Mouse (Mus musculus) gastrocnemius, postnatal 14 days (tissue): ENCODE data around the gene Abtb2. TPM values are rescaled to one million over a fixed set of nuclear protein-coding genes. Genes with fewer than 3 reads are reported as not detected.

ENCODE experiments used
- DNase-seq: peaks from one replicate; pipeline ENCODE4 v3.0.0; 2021; ENCODE audit warnings: mixed read lengths
- intact Hi-C: fragments of 180-260 bp; cut with DNase I; formaldehyde crosslinking; loops from one replicate; pipeline ENCODE4 v1.15.1; 2025; ENCODE audit warnings: low total_unique reads
- total RNA-seq, 2 experiments: library from RNA; stranded (reverse); gene quantifications; 2 replicates each; pipeline ENCODE4 v1.2.3; 2021

The Abtb2 gene
- total RNA-seq, 2 experiments from 2014 or later: 4.9 to 6.8 TPM

DNA sequence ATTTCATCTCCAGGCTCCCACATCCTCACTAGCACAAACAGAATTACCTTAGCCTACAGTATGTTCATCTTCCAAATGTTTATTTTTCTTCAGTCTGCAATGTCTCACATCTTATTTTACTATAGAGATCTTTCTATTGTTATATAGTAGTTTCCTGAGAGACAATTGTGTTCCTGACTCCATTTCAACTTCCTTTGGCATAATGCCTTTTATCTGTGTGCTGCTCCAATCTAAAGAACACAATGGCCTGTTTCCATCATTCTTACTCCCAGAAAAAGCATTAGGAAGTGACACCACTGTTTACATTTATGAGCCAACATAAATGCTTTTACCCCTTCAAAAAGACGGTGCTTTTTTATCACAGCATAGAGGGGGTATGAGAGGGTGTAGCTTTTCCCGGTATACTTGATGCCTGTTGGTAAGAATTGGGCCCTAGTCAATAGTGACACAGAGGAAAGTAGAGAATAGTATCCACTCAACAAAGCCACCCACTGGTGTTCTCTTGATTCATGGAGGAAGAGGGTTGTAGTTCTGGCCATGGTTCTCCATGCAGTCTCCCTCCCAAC lies 84.3 kb downstream of the Abtb2 start:
- intact Hi-C loops: no loop called here
- DNase-seq: no peak

DNA sequence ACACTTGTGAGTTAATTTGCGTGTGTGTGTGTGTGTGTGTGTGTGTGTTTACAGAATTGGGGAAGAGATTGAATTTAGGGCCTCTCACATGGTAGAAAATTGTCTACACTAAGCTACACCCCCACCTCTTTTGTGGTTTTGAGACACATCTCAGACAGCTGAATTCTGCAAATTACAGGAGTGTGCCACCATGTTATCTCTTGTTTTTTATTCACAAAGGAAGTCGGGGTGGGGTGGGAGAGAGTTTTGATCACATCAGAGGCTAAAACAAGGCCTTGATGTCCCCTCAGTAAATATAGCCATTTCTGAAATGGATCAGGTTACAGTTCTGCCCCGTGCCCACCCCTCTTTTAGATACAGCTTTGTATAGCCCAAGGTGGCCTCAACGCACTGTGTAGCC lies 86.0 kb downstream of the Abtb2 start:
- intact Hi-C loops: no loop called here
- no peak for DNase-seq

DNA sequence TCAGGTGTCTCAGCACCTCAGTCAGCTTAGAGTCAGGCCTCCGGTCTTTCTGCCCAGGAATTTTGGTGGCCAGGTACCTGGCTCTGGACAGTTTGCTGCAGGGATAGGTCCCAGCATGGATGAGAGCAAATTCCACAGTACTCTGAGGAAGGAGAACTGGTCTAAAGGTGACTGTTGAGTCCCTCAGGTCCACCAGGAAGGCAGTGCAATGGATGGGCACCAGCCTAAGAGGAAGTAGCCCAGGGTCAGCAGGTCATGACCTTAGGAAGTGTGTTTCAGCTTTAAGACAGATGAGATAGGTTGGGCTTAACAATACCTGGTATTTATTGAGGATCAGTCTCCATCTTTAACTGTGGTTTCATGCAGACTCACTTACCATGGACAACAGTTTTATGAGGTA lies 88.9 kb downstream of the Abtb2 start:
- intact Hi-C loops: no loop called here
- no peak for DNase-seq

DNA sequence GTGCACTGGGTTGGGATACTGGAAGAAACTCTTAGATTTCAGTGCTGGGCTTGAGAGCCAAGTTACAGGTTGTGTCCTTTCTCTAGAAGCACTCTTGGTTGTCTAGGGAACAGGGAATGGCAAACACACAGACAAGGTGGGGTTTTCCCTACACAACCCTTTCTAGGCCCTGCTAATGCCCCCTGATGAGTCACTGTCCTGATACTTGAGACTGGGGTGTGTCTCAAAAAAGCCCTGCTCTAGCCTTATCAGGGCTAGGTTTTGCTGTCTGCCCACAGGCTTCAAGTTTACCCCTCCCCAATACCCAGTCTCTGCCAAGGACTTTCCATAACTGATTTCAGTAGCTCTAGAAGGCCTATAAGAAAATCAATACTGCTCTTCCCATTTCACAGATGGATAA lies 89.9 kb downstream of the Abtb2 start:
- intact Hi-C loops: no loop called here
- DNase-seq: no peak

DNA sequence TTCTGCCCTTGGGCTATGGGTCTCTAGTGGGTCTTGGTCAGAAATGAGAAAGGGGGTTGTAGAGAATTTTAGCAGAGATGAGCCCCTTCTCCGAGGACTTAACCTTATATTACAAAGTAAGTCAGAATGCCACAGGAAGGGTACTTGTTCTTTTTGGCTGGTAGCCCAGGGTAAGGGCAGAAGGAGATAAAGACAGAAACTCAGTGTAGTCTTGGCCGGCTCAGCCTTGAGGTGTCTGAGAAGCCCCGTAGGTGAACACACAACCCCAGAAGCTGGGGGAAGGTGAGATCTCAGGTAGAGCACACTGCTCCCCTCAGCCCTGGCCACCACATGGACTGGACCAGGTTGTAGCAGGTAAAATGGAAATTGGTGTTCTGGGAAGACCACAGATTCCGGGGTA lies 93.1 kb downstream of the Abtb2 start:
- no peak for DNase-seq
- intact Hi-C loops: no loop called here

DNA sequence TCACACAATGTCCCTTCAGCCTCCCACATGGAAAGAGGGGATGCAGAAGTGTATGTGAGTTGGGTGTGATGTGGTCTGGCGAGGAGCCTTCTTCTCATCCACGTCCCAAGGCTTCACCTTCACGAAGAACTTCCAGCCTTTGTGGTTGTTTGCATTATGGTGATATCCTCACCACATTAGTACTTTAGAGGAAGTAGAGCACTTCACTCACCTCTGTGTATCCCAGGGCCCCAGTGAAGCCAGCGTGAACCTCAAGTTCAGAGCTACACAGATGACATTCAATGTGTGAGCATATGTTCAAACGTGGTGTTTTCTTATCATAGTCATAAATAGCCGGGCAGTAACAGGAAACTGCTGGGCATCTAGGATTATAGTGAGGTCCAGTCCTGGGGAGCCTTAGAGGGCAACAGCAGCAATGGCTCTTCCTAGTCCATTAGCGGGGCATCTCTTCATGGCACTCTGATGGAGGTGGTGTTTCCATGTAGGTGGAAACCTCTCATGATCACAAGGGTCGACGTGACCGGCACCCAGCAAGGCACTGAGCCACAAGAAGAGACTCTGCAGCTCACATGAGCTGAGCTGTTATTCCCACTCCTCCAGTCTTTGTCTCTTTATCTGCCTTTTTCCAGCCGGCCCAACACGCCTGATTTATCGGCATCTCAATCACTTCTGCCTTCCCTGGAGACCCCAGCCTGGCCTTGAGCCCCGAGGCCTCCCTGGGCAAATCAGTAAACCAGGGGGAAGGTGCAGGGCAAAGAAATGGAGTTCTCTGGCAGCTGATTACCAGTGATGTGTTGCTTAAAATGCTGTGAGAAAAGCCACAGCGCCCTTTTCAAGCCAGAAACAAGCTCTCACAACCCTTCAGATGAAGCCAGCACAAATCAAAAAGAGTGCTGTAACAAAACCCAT lies 93.8 kb downstream of the Abtb2 start:
- intact Hi-C loops: no loop called here
- no peak for DNase-seq

DNA sequence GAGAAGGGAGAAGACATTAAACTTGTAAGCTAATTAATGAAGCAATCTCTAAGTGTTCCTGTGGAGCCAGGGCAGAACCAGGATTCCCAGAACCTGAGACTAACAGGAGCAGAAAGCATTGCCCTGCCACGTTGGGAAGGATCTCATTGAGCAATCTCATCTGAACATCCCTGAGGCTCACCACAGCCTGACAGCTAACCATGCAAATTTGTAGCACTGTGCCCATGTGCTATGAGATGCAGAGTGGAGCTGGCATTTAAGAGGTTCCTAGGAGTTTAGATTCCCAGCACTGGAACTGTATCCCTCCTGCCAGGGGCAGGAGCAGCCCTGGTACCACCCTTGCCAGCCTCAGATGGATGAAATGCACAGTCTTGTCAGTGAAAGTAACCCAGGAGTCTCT lies 95.6 kb downstream of the Abtb2 start:
- DNase-seq: no peak
- intact Hi-C loops: no loop called here

DNA sequence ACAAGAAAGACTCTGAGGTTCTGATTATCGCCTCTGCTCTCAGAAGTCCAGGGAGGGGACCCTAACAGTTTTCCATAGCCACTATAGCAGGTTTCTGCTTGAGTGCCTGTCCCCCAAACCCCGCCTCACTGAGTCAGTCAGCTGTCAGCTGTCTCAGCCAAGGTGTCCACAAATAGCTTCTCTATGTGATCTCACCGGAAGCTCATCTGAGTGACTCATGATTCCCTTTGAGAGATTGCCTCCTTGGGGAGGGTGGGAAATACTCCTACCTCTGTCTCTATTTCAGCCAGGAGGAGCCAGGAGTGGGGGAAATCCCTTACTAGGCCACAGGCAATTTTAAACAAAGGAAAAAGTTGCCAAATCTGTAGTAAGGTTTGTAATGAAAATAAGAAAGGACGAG lies 96.0 kb downstream of the Abtb2 start:
- intact Hi-C loops: no loop called here
- DNase-seq: peak; percentile 36

DNA sequence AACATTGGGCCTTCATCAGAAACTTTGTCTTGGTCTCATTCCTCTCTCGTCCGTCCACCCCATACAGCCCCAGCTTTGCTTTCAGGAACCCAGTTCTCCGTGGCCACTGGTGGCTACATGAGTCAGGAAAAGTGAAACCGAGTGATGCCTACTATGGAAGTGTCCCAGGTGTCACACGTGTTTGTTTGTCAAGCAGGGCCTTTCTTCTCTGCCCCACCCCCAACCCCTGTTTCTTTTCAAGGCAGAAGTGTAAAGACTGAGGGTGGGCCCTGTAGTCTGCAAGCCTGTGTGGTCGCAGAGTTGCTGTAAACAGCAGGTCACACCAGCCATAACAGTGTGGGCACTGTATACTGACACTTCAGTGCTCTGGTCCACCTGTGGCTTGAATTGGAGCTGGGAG lies 98.2 kb downstream of the Abtb2 start:
- no peak for DNase-seq
- intact Hi-C loops: no loop called here

DNA sequence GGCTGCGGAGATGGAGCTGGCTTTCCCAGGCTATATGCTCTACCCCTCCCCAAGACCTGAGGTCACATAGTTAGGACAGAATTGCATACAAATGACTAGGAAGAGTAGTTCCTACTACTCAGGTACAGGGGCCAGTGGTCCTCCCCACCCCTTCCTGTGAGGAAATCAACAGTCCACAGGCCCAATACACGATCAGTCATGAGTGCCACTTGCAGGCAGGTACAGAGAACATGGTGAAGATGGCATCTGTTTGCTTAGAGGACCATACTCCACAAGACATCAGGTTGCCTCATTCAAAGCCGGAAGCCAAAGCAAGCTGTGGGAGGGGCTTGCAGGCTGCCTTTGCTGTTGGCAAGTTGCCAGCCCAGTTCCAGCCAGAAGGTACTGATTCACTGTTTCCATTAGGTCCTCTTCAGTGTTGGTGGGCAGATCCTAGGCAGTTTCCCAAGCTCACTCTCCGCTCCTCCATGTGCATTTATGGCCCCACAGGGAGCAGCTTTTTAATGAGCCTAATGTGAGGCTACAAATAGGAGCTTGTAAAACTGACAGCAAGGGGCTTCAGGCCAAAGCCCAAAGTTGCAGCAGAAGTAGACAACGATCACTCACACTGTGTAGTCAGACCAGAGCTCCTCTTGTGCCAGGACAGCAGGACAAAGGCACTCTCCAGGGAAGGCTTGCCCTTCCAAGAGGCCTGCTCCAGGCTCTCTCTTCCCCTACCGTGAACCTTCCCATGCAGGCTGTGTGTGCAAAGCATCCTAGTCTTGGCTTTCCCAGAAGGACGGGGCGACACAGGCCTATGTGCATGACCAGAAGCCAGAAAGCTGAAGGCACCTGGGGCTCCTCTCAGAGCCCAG lies 102.1 kb downstream of the Abtb2 start:
- DNase-seq: peak; percentile 52
- intact Hi-C loops: no loop called here

DNA sequence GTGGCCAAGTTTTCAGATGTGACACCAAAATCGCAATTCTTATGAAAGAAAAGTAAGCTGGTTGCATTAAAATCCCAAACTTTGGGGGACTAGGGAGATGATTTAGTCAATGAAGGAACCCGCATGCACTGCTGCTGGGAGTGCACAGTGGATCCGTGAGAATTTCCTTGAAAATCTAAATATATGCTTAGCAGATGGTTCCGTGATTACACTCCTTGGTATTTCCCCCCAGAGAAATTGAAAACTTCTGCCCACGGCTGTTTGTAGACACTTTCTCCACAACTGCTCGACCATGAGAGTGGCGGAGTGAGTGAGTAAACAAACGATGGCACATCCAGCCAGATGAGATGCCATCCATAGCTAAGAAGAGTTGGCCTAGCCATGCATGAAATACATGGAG lies 102.8 kb downstream of the Abtb2 start:
- no peak for DNase-seq
- intact Hi-C loops: no loop called here

DNA sequence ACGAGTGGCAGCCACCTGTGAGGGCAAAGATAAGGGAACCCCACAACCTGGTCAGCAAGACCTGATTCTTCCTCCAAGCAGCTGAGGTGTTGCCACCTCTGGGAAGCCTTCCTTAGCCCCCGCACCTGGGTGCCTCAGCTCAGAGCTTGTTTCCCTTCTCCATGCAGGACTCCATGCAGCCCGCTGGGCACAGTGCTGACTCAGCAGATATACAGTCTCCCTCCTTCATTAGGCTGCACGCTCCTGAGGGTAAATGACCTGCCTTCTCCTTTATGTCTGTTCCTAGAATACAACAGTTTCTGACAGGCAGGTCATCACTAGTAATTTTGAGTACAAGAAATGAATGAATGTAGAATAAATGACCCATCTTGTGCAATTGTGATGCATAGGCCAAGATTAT lies 103.5 kb downstream of the Abtb2 start:
- intact Hi-C loops: no loop called here
- no peak for DNase-seq

DNA sequence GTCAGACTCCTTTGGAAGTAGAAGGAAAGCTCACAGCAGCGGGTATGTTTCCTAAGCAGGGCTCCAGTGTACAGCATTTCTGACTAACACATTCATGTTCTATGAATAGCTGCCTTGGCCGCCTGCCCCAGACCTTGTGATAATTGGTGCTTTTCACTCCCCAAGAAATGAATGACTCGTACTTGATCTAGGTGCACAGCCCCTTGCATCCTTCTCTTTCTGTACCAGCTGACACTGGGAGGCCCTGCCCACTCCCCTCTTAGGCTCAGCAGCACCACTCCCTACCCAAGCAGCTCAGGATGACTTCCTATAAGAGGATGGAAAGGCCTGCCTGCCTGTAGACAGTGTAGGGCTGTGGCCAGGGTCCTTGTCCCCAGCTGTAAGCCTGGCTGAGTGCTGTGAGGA lies 104.2 kb downstream of the Abtb2 start:
- intact Hi-C loops: no loop called here

DNA sequence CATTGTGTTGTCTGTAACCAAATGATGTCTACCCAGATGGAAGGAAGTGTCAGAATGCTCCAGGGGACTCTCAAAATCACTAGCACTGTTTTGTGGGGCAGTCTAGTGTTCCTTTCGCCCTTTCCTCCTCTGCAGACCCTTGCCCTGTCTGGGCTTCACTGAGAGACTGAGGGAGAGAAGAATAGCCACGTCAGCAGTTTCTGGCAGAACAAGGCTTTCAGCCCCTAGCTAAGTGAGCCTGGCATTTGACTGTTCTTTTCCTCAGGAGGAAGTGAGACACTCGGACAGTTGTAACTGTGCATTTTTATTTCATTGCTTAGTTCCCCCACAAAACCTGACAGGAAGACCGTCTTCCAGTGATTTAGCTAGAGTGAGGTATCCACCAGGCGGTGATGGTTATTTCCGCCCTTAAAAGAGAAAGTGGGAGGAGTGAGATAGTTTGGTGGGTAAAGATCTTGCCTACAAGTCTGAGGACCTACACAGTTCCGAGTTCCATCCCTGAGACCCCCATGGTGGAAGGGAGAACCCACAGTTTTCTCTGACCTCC lies 106.5 kb downstream of the Abtb2 start:
- DNase-seq: no peak
- intact Hi-C loops: no loop called here

More for the DNA sequence above, 104.2 kb downstream of the Abtb2 start:
- peak; percentile 80 for DNase-seq

DNA sequence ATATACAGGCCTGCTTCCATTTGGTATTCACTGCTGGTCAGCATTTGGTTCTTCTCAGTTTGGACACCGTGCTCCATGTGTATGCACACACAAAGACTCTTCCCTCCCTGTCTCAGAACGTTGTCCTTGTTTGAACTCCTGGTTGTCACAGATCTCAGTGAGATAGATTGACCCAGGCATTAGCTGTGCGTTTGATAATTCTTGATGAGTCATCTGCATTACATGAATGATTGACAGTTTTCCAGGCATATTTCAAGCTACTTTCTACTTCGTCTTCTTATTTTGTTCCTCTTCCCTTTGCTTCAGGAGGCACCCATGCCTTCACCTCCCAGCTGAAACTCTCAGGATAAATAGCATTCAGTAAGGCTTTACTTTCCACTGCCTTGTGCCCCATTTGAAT lies 107.5 kb downstream of the Abtb2 start:
- intact Hi-C loops: no loop called here
- no peak for DNase-seq

DNA sequence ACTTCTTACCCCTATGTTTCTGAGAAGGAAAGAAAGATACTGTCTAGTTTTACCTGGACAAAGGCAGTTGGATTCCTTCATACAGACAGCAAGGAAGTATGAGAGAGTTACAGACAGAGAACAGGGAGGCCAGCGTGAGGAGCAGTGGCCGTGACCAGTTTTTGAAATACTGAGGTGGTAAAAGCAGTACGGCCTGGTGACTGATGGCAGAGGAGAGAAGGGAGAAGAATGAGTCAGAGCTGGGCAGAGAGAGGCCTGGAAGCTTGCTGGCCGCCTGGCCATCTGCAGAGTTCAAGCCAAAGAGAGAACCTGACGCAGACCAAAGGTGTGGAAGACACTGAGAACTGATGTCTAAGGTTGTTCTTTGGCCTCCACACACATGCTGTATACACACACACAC lies 109.3 kb downstream of the Abtb2 start:
- intact Hi-C loops: no loop called here
- no peak for DNase-seq

DNA sequence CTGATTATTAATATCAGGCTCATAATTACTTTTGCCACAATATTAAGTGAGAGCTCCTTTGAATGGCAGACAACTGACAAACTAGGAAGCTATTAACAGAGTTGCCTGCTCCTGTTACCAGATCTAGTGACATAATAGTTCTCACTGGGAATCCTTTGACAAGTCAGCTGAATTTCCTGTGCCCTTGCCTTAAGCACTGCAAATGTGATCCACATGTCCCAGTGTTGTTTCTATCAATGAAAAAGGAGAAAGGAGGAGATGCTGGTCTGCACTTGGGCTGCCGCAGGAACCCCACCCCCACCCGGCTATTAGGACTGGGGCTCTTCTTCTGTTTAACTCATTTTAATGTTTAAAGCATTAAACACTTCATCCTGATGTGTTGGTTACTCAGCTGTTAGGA lies 110.7 kb downstream of the Abtb2 start:
- DNase-seq: no peak
- intact Hi-C loops: no loop called here

DNA sequence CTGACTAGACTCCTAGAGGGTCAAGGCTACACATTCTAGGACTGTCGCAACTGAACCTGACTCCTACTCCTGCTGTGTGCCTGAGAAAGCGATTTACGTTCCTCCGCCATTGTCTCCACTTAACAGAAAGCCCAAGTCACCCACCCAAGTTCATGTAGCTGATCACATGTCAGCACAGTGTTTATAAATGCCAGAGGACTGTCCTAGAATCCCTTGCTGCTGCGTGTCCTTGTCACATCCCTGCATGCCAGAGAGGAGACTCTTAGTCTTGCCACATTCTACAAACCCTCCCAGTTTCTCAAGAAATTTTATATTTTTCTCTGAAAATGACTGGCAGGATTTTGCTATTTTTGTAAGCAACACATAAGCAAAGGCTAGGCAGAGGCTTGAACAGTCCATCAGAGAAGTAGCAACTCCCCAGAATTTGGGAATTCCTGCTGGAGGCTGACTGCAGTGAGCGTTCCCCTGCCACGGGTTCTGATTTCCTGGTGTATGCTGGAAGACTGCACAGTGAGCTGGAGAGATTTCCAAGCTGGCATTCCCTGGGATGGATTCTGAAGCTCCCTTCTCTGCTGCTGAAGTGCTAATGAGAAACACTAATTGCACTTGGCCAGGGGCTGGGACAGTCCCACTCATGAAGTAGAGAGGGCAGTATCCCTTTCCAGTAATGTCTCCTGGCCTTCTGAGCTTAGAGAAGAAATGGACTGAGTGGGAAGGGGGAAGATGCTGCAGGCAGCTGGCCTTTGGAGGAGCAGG lies 111.7 kb downstream of the Abtb2 start:
- no peak for DNase-seq

DNA sequence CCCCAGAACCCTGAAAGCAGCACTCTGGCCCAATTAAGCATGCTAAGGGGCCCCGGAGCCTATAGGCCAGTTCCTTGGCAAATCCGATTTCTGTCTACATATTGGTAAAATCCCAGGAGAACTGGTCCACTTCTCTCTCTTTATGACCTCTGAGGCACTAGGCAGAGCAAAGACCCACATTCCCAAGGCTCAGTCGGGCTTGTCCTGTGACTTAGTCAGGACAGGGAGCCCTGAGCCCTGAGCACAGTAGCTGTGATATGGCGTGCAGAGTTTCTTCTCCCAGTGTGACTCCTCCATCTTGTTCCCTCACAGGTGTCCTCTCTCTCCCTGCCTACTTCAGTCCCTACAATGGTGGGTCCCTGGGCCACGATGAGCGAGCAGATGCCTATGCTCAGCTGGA lies 112.3 kb downstream of the Abtb2 start:
- intact Hi-C loops: no loop called here
- DNase-seq: no peak

More for the DNA sequence above, 111.7 kb downstream of the Abtb2 start:
- intact Hi-C loops: no loop called here
